Comparison of ENCODE assay signal across 13 mouse cellular contexts in genomic region chr14:60726091-60726490, GRCm38 (mm10). TPM values are rescaled to one million over a fixed set of nuclear protein-coding genes. Genes with fewer than 3 reads are reported as not detected.
DNase-seq lines count a peak whose midpoint lies in the region; ATAC-seq lines count a peak whose summit lies in the region.
"Had no signal": no experiment of that assay in that cellular context is flagged by ENCODE, and none has a peak within 500 bp of the region (broad histone marks: within the 10 kb centered on the region; RNA-seq: fewer than 3 reads in every experiment).

No protein-coding gene starts in this region.

- no peak overlapping the region for H3K4me2 ChIP-seq in forebrain, embryonic 15.5 days (replicated peaks)
- no peak overlapping the region for H3K4me2 ChIP-seq in forebrain, embryonic 12.5 days
- no peak overlapping the region for H3K4me2 ChIP-seq in kidney, embryonic 15.5 days
- H3K4me2 ChIP-seq: heart, embryonic 13.5 days; neural tube, embryonic 13.5 days had no signal

- H3K4me1 ChIP-seq in forebrain, embryonic 15.5 days, result 0 out of 2 replicates have a peak, but pooled peaks cover 9% of the 10 kb centered on the region
- H3K4me1 ChIP-seq in forebrain, embryonic 12.5 days, result peaks cover 3% of the 10 kb centered on the region; the same call in 1 of the 2 replicates
- peaks cover 44% of the 10 kb centered on the region for H3K4me1 ChIP-seq in kidney, embryonic 15.5 days

- WGBS in forebrain, embryonic 15.5 days, result 65% methylated on average over 6 of the region's 6 CpGs
- 76% methylated on average over 6 of the region's 6 CpGs for WGBS in forebrain, embryonic 12.5 days
- 42% methylated on average over 6 of the region's 6 CpGs for WGBS in kidney, embryonic 15.5 days

- H3K27ac ChIP-seq in forebrain, embryonic 15.5 days (replicated peaks), result no peak overlapping the region
- H3K27ac ChIP-seq in forebrain, embryonic 12.5 days, result no peak overlapping the region
- H3K27ac ChIP-seq in kidney, embryonic 15.5 days, result peak overlapping the region; percentile 14; the same call in 1 of the 2 replicates
- H3K27ac ChIP-seq: embryonic facial prominence, embryonic 10.5 days; liver, embryonic 14.5 days; neural tube, embryonic 13.5 days had no signal

- no peaks in the 10 kb centered on the region for H3K9me3 ChIP-seq in forebrain, embryonic 15.5 days
- H3K9me3 ChIP-seq in forebrain, embryonic 12.5 days, result 0 out of 2 replicates have a peak, but pooled peaks cover 3% of the 10 kb centered on the region
- no peaks in the 10 kb centered on the region for H3K9me3 ChIP-seq in kidney, embryonic 15.5 days (replicated peaks)
- H3K9me3 ChIP-seq: embryonic facial prominence, embryonic 10.5 days; G1E; heart, embryonic 13.5 days; neural tube, embryonic 13.5 days had no signal

- intact Hi-C loops in left cerebral cortex, postnatal 36 days (cut with DNase I), result no loop called here

- H3K36me3 ChIP-seq in forebrain, embryonic 15.5 days, result no peaks in the 10 kb centered on the region
- H3K36me3 ChIP-seq in forebrain, embryonic 12.5 days (replicated peaks), result peaks cover 32% of the 10 kb centered on the region
- H3K36me3 ChIP-seq in kidney, embryonic 15.5 days, result peaks cover 27% of the 10 kb centered on the region
- H3K36me3 ChIP-seq: G1E; heart, embryonic 13.5 days had no signal

- H3K4me3 ChIP-seq in forebrain, embryonic 15.5 days, result no peak overlapping the region
- no peak overlapping the region for H3K4me3 ChIP-seq in forebrain, embryonic 12.5 days (replicated peaks)
- no peak overlapping the region for H3K4me3 ChIP-seq in kidney, embryonic 15.5 days (replicated peaks)
- H3K4me3 ChIP-seq: embryonic facial prominence, embryonic 10.5 days; heart, embryonic 13.5 days; neural tube, embryonic 13.5 days had no signal

- H3K27me3 ChIP-seq in forebrain, embryonic 15.5 days, result no peaks in the 10 kb centered on the region
- H3K27me3 ChIP-seq in forebrain, embryonic 12.5 days, result no peaks in the 10 kb centered on the region
- no peaks in the 10 kb centered on the region for H3K27me3 ChIP-seq in kidney, embryonic 15.5 days
- H3K27me3 ChIP-seq: heart, embryonic 13.5 days; neural tube, embryonic 13.5 days had no signal

- 0 out of 2 replicates have a peak, but pooled peaks have one; percentile 13 for ATAC-seq in forebrain, embryonic 15.5 days (replicated peaks)
- ATAC-seq in forebrain, embryonic 12.5 days (ENCODE audit: low FRiP score), result no peak
- peak; percentile 37 for ATAC-seq in activated CD4-positive, CD25-positive, alpha-beta regulatory T cell, adult 4 months
- ATAC-seq in kidney, embryonic 15.5 days (replicated peaks; ENCODE audit: low FRiP score), result peak; percentile 87

- no peak overlapping the region for H3K9ac ChIP-seq in forebrain, embryonic 15.5 days (replicated peaks)
- H3K9ac ChIP-seq in forebrain, embryonic 12.5 days, result no peak overlapping the region
- H3K9ac ChIP-seq in kidney, embryonic 15.5 days, result no peak overlapping the region
- H3K9ac ChIP-seq: heart, embryonic 13.5 days; liver, embryonic 14.5 days; neural tube, embryonic 13.5 days had no signal

- DNase-seq in 3T3-L1 (ENCODE audit: low read depth, low spot score), result peak; percentile 25
- no peak for DNase-seq in thymus, postnatal 36 days
- no peak for DNase-seq in left cerebral cortex, postnatal 36 days (ENCODE audit: low spot score in 2 of 2)
- DNase-seq in spleen, adult 18-20 months, result no peak

RNA-seq across cellular contexts. Expression of gene C1qtnf9, which starts 41.8 kb away (rescaled TPM):
- 0.13 and 0.17 TPM in 2 replicates for polyA plus RNA-seq in forebrain, embryonic 15.5 days (2015; fragmentation: Nextera tagmentation; extraction: Ambion mirVana)
- polyA plus RNA-seq in forebrain, embryonic 12.5 days (2016; fragmentation: Nextera tagmentation; extraction: Ambion mirVana), result 0.23 and 0.37 TPM in 2 replicates
- polyA plus RNA-seq in activated CD4-positive, CD25-positive, alpha-beta regulatory T cell, adult 4 months (2017; shearing (Covaris generic)), result not detected
- 0.48 and 0.57 TPM in 2 replicates for polyA plus RNA-seq in kidney, embryonic 15.5 days (2015; fragmentation: Nextera tagmentation; extraction: Ambion mirVana)
- under 1 TPM; 0.27 to 0.37 TPM for total RNA-seq in left cerebral cortex, postnatal 36 days (2021)
- polyA plus RNA-seq: G1E had no signal

RNA-seq across cellular contexts. Expression of gene Mipep, which starts 58.3 kb away (rescaled TPM):
- polyA plus RNA-seq in forebrain, embryonic 15.5 days (2015; fragmentation: Nextera tagmentation; extraction: Ambion mirVana), result 21.4 and 22.0 TPM in 2 replicates
- polyA plus RNA-seq in forebrain, embryonic 12.5 days (2016; fragmentation: Nextera tagmentation; extraction: Ambion mirVana), result 22.9 and 23.3 TPM in 2 replicates
- 1 to 10 TPM; 1.2 to 1.5 TPM for polyA plus RNA-seq in activated CD4-positive, CD25-positive, alpha-beta regulatory T cell, adult 4 months (2017; shearing (Covaris generic))
- 22.5 and 24.2 TPM in 2 replicates for polyA plus RNA-seq in kidney, embryonic 15.5 days (2015; fragmentation: Nextera tagmentation; extraction: Ambion mirVana)
- 10 to 100 TPM; 25.4 to 25.8 TPM for total RNA-seq in left cerebral cortex, postnatal 36 days (2021)
